Mouse (Mus musculus): ENCODE results near the gene Gm20696.

Gm20696 gene

GRCm38 (mm10) chr6:99319415-99320405 lies 346.9 kb downstream of the Gm20696 start:
- no peak for DNase-seq

GRCm38 (mm10) chr6:99314746-99315145 lies 351.9 kb downstream of the Gm20696 start:
- DNase-seq = no peak

GRCm38 (mm10) chr6:99310529-99310928 lies 356.1 kb downstream of the Gm20696 start:
- no peak for DNase-seq

- no peak for DNase-seq
Measured at GRCm38 (mm10) chr6:99310171-99310500, 356.5 kb downstream of the Gm20696 start.

- no peak for DNase-seq
Measured at GRCm38 (mm10) chr6:99309466-99310170, 357.0 kb downstream of the Gm20696 start.

- no peak for DNase-seq
Measured at GRCm38 (mm10) chr6:99305751-99306150, 360.8 kb downstream of the Gm20696 start.

- DNase-seq = no peak
Measured at GRCm38 (mm10) chr6:99305236-99305635, 361.4 kb downstream of the Gm20696 start.

GRCm38 (mm10) chr6:99302662-99303435 lies 363.7 kb downstream of the Gm20696 start:
- no peak for DNase-seq

GRCm38 (mm10) chr6:99301923-99302322 lies 364.7 kb downstream of the Gm20696 start:
- no peak for DNase-seq

- no peak for DNase-seq
Measured at GRCm38 (mm10) chr6:99300235-99300634, 366.4 kb downstream of the Gm20696 start.

GRCm38 (mm10) chr6:99299196-99299595 lies 367.4 kb downstream of the Gm20696 start:
- no peak for DNase-seq

- DNase-seq = no peak
Measured at GRCm38 (mm10) chr6:99297535-99297934, 369.1 kb downstream of the Gm20696 start.

- no peak for DNase-seq
Measured at GRCm38 (mm10) chr6:99295495-99295894, 371.1 kb downstream of the Gm20696 start.

GRCm38 (mm10) chr6:99289220-99289619 lies 377.4 kb downstream of the Gm20696 start:
- peak; percentile 31 to 33 for DNase-seq

GRCm38 (mm10) chr6:99285026-99285425 lies 381.6 kb downstream of the Gm20696 start:
- no peak for DNase-seq

GRCm38 (mm10) chr6:99284019-99284418 lies 382.6 kb downstream of the Gm20696 start:
- no peak for DNase-seq

- DNase-seq = no peak
Measured at GRCm38 (mm10) chr6:99282866-99283657, 383.5 kb downstream of the Gm20696 start.

- no peak for DNase-seq
Measured at GRCm38 (mm10) chr6:99281433-99281832, 385.2 kb downstream of the Gm20696 start.

- DNase-seq = no peak
Measured at GRCm38 (mm10) chr6:99280619-99281018, 386.0 kb downstream of the Gm20696 start.

- DNase-seq = no peak
Measured at GRCm38 (mm10) chr6:99277251-99277650, 389.3 kb downstream of the Gm20696 start.

- no peak for DNase-seq
Measured at GRCm38 (mm10) chr6:99276297-99276653, 390.3 kb downstream of the Gm20696 start.

Measured in cerebellum, adult 18-20 months (tissue).